Mouse (Mus musculus) G1E (cell line): ENCODE data around the gene 4930412O13Rik. TPM values are rescaled to one million over a fixed set of nuclear protein-coding genes. Genes with fewer than 3 reads are reported as not detected.
A peak's percentile ranks its signal among the peaks of the same experiment; 100 is the strongest.

Source experiments
- ATAC-seq: 2 replicates; pipeline ENCODE4 v1.8.0; 2016; ENCODE audit warnings: mild to moderate bottlenecking; ENCODE audit not compliant: insufficient number of reproducible peaks, poor library complexity, low FRiP score, severe bottlenecking; ENCODE audit errors: extremely low read depth
- DNase-seq: peaks from one replicate; pipeline ENCODE4 v3.0.0; 2012; ENCODE audit warnings: low spot score
- H3K27me3 ChIP-seq: 2 replicates; pipeline ENCODE4 v1.6.1; 2012; ENCODE audit warnings: mild to moderate bottlenecking, low read length, inconsistent platforms; ENCODE audit not compliant: insufficient read depth
- H3K36me3 ChIP-seq: replicated peaks from 2 replicates; pipeline ENCODE3; 2012; ENCODE audit warnings: mild to moderate bottlenecking, inconsistent platforms
- H3K4me1 ChIP-seq: 2 replicates; pipeline ENCODE4 v1.6.1; 2012; ENCODE audit warnings: low read depth, low read length, inconsistent platforms, mixed read lengths; ENCODE audit not compliant: insufficient read depth
- H3K4me3 ChIP-seq: 2 replicates; pipeline ENCODE4 v1.5.1; 2012; ENCODE audit warnings: low read depth, mild to moderate bottlenecking, inconsistent platforms, low read length, moderate library complexity, mixed read lengths
- H3K9me3 ChIP-seq: replicated peaks from 2 replicates; pipeline ENCODE4 v1.6.1; 2012; ENCODE audit warnings: inconsistent platforms
- CTCF ChIP-seq: IDR thresholded peaks from 2 replicates; pipeline ENCODE4 v1.5.1; 2012; ENCODE audit warnings: low read depth, low read length, inconsistent platforms, mixed read lengths
- GATA1 ChIP-seq: IDR thresholded peaks from 2 replicates; pipeline ENCODE4 v1.6.1; 2012; ENCODE audit warnings: borderline replicate concordance, low read length, inconsistent platforms, mixed read lengths
- GATA2 ChIP-seq: IDR thresholded peaks from 2 replicates; pipeline ENCODE4 v1.6.1; 2012; ENCODE audit warnings: low read depth, low read length, inconsistent platforms, borderline replicate concordance
- POLR2AphosphoS5 ChIP-seq: IDR thresholded peaks from 2 replicates; pipeline ENCODE4 v1.6.1; 2012; ENCODE audit warnings: low read depth, low read length, inconsistent platforms; ENCODE audit not compliant: insufficient replicate concordance
- TAL1 ChIP-seq: conservative IDR thresholded peaks from 2 replicates; pipeline ENCODE4 v1.6.1; 2012; ENCODE audit warnings: low read depth, low read length, inconsistent platforms, mixed read lengths
- polyA plus RNA-seq: library from polyadenylated mRNA; stranded (reverse); fragments of >175 nt; gene quantifications from 2 replicates; pipeline ENCODE4 v1.2.3, GENCODE M21; 2012
- total RNA-seq, 2 experiments: library from RNA; stranded (forward) in 1 of 2; stranded (reverse) in 1 of 2; fragments of 200-1000 nt in 1 of 2; fragments of >200 nt in 1 of 2; fragmentation: Nextera tagmentation in 1 of 2; gene quantifications; 2 replicates each; pipeline ENCODE4 v1.2.3; 2014 to 2017

Gene 4930412O13Rik
- total and polyA plus RNA-seq, 3 experiments: not detected

- Histone ChIP-seq H3K27me3 (peaks cover 21% of the 10 kb centered on the region), H3K4me1 (peaks cover 94% of the 10 kb centered on the region), H3K9me3 (no peaks in the 10 kb centered on the region), H3K36me3 (no peaks in the 10 kb centered on the region), H3K4me3 (no peak overlapping the region; the same call in 1 of the 2 replicates)
- TF ChIP-seq GATA1 (no peak), CTCF (no peak), TAL1 (no peak), POLR2AphosphoS5 (no peak), GATA2 (no peak)
- no peak for DNase-seq
- ATAC-seq: no peak
These were observed 12.4 kb downstream of the 4930412O13Rik start for GRCm38 (mm10) chr2:9893272-9893953.

GRCm38 (mm10) chr2:9894836-9895593 lies 14.0 kb downstream of the 4930412O13Rik start:
- H3K4me1 ChIP-seq: peaks cover 86% of the 10 kb centered on the region
- no peaks in the 10 kb centered on the region for H3K36me3 ChIP-seq
- peaks cover 35% of the 10 kb centered on the region for H3K27me3 ChIP-seq
- no peak for TF ChIP-seq GATA1
- TF ChIP-seq CTCF: no peak
- TF ChIP-seq TAL1: no peak
- no peak for TF ChIP-seq GATA2
- TF ChIP-seq POLR2AphosphoS5: no peak
- ATAC-seq (peak; percentile 19; the same call in 1 of the 2 replicates), DNase-seq (no peak)
- H3K9me3 ChIP-seq: no peaks in the 10 kb centered on the region
- peak overlapping the region; percentile 67; the same call in 1 of the 2 replicates for H3K4me3 ChIP-seq

- Histone ChIP-seq H3K36me3 (no peaks in the 10 kb centered on the region), H3K9me3 (no peaks in the 10 kb centered on the region), H3K27me3 (peaks cover 35% of the 10 kb centered on the region), H3K4me1 (peaks cover 81% of the 10 kb centered on the region), H3K4me3 (peak overlapping the region; percentile 67; the same call in 1 of the 2 replicates)
- ATAC-seq (no peak), DNase-seq (no peak)
- TF ChIP-seq CTCF (no peak), GATA2 (no peak), POLR2AphosphoS5 (no peak), GATA1 (no peak), TAL1 (no peak)
These were observed 15.2 kb downstream of the 4930412O13Rik start for GRCm38 (mm10) chr2:9896097-9896770.

DNA sequence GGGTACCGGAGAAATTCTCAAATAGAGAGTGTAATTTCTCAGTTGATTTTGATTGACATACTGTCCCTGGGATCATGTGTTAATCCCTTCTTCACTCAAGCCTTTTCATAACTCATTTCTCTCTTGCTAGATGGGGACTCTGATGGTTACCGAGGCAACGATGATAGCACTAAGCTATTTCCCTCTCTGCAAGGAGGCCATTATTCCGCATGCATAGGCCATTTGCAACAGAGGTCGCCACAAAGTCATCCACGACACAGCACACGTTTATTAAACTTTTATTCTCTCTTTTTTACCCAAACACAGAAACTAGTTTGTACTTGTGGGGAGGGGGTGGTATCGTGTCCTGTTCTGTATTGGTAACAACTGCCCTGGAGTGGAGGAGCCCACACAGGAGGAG lies 16.8 kb downstream of the 4930412O13Rik start:
- no peak for TF ChIP-seq CTCF
- TF ChIP-seq TAL1: no peak
- no peak for TF ChIP-seq POLR2AphosphoS5
- TF ChIP-seq GATA2: no peak
- TF ChIP-seq GATA1: no peak
- no peaks in the 10 kb centered on the region for H3K9me3 ChIP-seq
- peaks cover 40% of the 10 kb centered on the region for H3K27me3 ChIP-seq
- no peak overlapping the region for H3K4me3 ChIP-seq
- no peaks in the 10 kb centered on the region for H3K36me3 ChIP-seq
- ATAC-seq: no peak
- peaks cover 71% of the 10 kb centered on the region for H3K4me1 ChIP-seq
- no peak for DNase-seq

DNA sequence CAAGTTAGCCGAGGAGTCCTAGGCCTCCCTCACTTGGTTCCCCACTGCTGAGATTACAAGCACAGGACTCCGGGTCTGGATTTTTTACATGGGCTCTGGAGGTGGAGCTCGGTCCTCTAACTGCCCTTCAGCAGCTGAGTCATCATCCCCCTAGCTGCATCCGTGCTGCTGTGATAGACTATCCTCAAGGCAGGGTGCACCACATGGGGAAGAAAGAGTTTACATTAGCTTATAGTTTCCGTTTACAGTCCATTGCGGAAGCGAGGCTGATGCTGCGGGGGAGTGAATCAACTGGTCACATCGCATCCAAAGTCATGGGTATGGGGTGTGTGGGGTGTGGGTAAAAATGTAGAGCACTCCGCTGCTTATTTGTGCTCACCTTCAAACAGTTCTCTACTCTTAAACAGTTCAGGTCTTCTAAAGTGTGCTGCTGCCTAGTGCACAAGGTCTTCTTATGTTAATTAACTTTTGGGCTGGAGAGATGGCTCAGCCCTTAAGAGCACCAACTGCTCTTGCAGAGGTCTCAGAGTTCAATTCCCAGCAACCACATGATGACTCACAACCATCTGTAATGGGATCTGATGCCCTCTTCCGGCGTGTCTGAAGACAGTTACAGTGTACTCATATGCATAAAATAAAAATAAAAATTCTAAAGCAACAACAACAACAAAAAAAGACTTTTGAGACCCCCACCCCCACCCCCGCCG lies 23.0 kb downstream of the 4930412O13Rik start:
- no peaks in the 10 kb centered on the region for H3K36me3 ChIP-seq
- no peak overlapping the region for H3K4me3 ChIP-seq
- peaks cover 45% of the 10 kb centered on the region for H3K4me1 ChIP-seq
- DNase-seq (no peak), ATAC-seq (no peak)
- H3K9me3 ChIP-seq: no peaks in the 10 kb centered on the region
- TF ChIP-seq CTCF: no peak
- TF ChIP-seq GATA2: no peak
- TF ChIP-seq TAL1: no peak
- no peak for TF ChIP-seq GATA1
- TF ChIP-seq POLR2AphosphoS5: no peak
- H3K27me3 ChIP-seq: peaks cover 18% of the 10 kb centered on the region; the same call in 1 of the 2 replicates
